Mouse (Mus musculus): ENCODE results near the gene Slc41a3. TPM values are rescaled to one million over a fixed set of nuclear protein-coding genes. Genes with fewer than 3 reads are reported as not detected.

The Slc41a3 gene
- total and polyA plus RNA-seq, 3 experiments: 0.10 to 0.59 (median 0.15) TPM

GRCm38 (mm10) chr6:90678759-90679158 lies 74.2 kb downstream of the Slc41a3 start:
- dilution Hi-C loops (cut with MboI; ENCODE audit: extremely low pct_ligation_motif_present, extremely low pct_unique_long_range_greater_than_20kb, low sequenced_read_pairs) (no loop called here), in situ Hi-C loops (cut with MboI; ENCODE audit: low pct_ligation_motif_present, low pct_unique_long_range_greater_than_20kb, low sequenced_read_pairs) (no loop called here)
- H3K36me3 ChIP-seq (replicated peaks in 1 of 2; ENCODE audit: control insufficient read depth in 1 of 2, insufficient read depth in 1 of 2, low read length in 1 of 2): peaks cover 91 to 98% of the 10 kb centered on the region in 2 experiments

GRCm38 (mm10) chr6:90680401-90680800 lies 75.9 kb downstream of the Slc41a3 start:
- Histone ChIP-seq H3K9me3 (replicated peaks; ENCODE audit: low read length) (no peaks in the 10 kb centered on the region), H3K9ac (ENCODE audit: insufficient read depth, low read depth) (no peak overlapping the region), H3K79me2 (replicated peaks; ENCODE audit: control insufficient read depth, extremely low read depth, insufficient read depth, poor library complexity, severe bottlenecking) (peaks cover 5% of the 10 kb centered on the region), H3K36me3 (replicated peaks in 1 of 2; ENCODE audit: control insufficient read depth in 1 of 2, insufficient read depth in 1 of 2, low read length in 1 of 2) (peaks cover 94 to 98% of the 10 kb centered on the region in 2 experiments), H3K27me3 (replicated peaks) (no peaks in the 10 kb centered on the region), H3K4me2 (ENCODE audit: insufficient read depth, low read depth, poor library complexity, severe bottlenecking) (no peak overlapping the region), H3K4me1 (ENCODE audit: control insufficient read depth in 1 of 2, insufficient read depth in 2 of 2) (peaks cover 0 to 25% of the 10 kb centered on the region in 2 experiments; a peak in 2 of 4 replicates), H3K4me3 (replicated peaks in 1 of 3; ENCODE audit: low read depth in 2 of 3, low read length in 2 of 3, poor library complexity in 1 of 3) (no peak overlapping the region), H3K27ac (ENCODE audit: insufficient read depth, low read depth) (no peak overlapping the region)
- TF ChIP-seq NELFE (IDR thresholded peaks at IDR 0.05; ENCODE audit: low read depth, low read length) (no peak), MAX (IDR thresholded peaks at IDR 0.05; ENCODE audit: low read length) (no peak), MXI1 (IDR thresholded peaks at IDR 0.05; ENCODE audit: low read depth, low read length) (no peak), JUN (IDR thresholded peaks at IDR 0.05; ENCODE audit: insufficient read depth, low read depth, low read length) (no peak), CHD2 (IDR thresholded peaks at IDR 0.05; ENCODE audit: low read length) (no peak), RCOR1 (conservative IDR thresholded peaks at IDR 0.05; ENCODE audit: low read depth, low read length) (no peak), IRF4 (IDR thresholded peaks at IDR 0.05; ENCODE audit: low read depth, low read length) (no peak), MAFK (IDR thresholded peaks at IDR 0.05; ENCODE audit: insufficient replicate concordance, low read length) (no peak), RAD21 (IDR thresholded peaks at IDR 0.05; ENCODE audit: low read depth, low read length) (no peak), UBTF (IDR thresholded peaks at IDR 0.05; ENCODE audit: low read depth, low read length) (no peak), E2F4 (IDR thresholded peaks at IDR 0.05; ENCODE audit: insufficient replicate concordance, low read depth, low read length) (no peak), USF1 (IDR thresholded peaks at IDR 0.05; ENCODE audit: low read depth, low read length) (no peak), ELF1 (IDR thresholded peaks at IDR 0.05; ENCODE audit: low read depth, low read length) (no peak), BHLHE40 (IDR thresholded peaks at IDR 0.05; ENCODE audit: low read depth, low read length) (no peak), SMC3 (IDR thresholded peaks at IDR 0.05; ENCODE audit: low read depth, low read length) (no peak), MAZ (IDR thresholded peaks at IDR 0.05; ENCODE audit: low read depth, low read length) (no peak), MYC (IDR thresholded peaks at IDR 0.05; ENCODE audit: low read depth, low read length) (no peak), POLR2A (IDR thresholded peaks at IDR 0.05; ENCODE audit: low read depth, low read length) (no peak), ZKSCAN1 (IDR thresholded peaks at IDR 0.05; ENCODE audit: borderline replicate concordance, low read depth, low read length) (no peak)
- in situ Hi-C loops (cut with MboI; ENCODE audit: low pct_ligation_motif_present, low pct_unique_long_range_greater_than_20kb, low sequenced_read_pairs): no loop called here
- no peak for DNase-seq (ENCODE audit: extremely low read depth)
- dilution Hi-C loops (cut with MboI; ENCODE audit: extremely low pct_ligation_motif_present, extremely low pct_unique_long_range_greater_than_20kb, low sequenced_read_pairs): no loop called here

More at GRCm38 (mm10) chr6:90678759-90679158, 74.2 kb downstream of the Slc41a3 start:
- H3K4me3 ChIP-seq (replicated peaks in 1 of 3; ENCODE audit: low read depth in 2 of 3, low read length in 2 of 3, poor library complexity in 1 of 3): no peak overlapping the region
- no peak overlapping the region for H3K9ac ChIP-seq (ENCODE audit: insufficient read depth, low read depth)
- no peaks in the 10 kb centered on the region for H3K27me3 ChIP-seq (replicated peaks)
- H3K79me2 ChIP-seq (replicated peaks; ENCODE audit: control insufficient read depth, extremely low read depth, insufficient read depth, poor library complexity, severe bottlenecking): no peaks in the 10 kb centered on the region
- no peak overlapping the region for H3K4me2 ChIP-seq (ENCODE audit: insufficient read depth, low read depth, poor library complexity, severe bottlenecking)
- DNase-seq (ENCODE audit: extremely low read depth): no peak
- H3K27ac ChIP-seq (ENCODE audit: insufficient read depth, low read depth): no peak overlapping the region
- no peaks in the 10 kb centered on the region for H3K9me3 ChIP-seq (replicated peaks; ENCODE audit: low read length)
- H3K4me1 ChIP-seq (ENCODE audit: control insufficient read depth in 1 of 2, insufficient read depth in 2 of 2): peaks cover 0 to 24% of the 10 kb centered on the region in 2 experiments; a peak in 2 of 4 replicates
- TF ChIP-seq HCFC1 (IDR thresholded peaks at IDR 0.05; ENCODE audit: low read depth, low read length) (no peak), MXI1 (IDR thresholded peaks at IDR 0.05; ENCODE audit: low read depth, low read length) (no peak), MAFK (IDR thresholded peaks at IDR 0.05; ENCODE audit: insufficient replicate concordance, low read length) (no peak), MYC (IDR thresholded peaks at IDR 0.05; ENCODE audit: low read depth, low read length) (no peak)

All from CH12.LX (cell line).